Mouse (Mus musculus) hindbrain, postnatal 0 days (tissue): ENCODE measurements at regions not wholly inside any gene's neighbourhood (a gene's known extent, or its start where the extent isn't known, plus 50 kb on each side); places are given as distances from the start of the nearest gene placed in this dataset.
A peak's percentile ranks its signal among the peaks of the same experiment; 100 is the strongest.

Source experiments
- ATAC-seq: fragments of 200-750 bp; cut with Nextera tagmentation; 2 replicates; pipeline ENCODE4 v1.8.0; 2017; ENCODE audit warnings: mild to moderate bottlenecking, moderate TSS enrichment, moderate library complexity
- DNase-seq: peaks from one replicate; pipeline ENCODE4 v3.0.0-alpha.2; 2015; ENCODE audit warnings: low spot score
- H3K27ac ChIP-seq: fragments of 300-500 bp; sonication (generic); 2 replicates; pipeline ENCODE4 v1.5.1; 2014; ENCODE audit warnings: mild to moderate bottlenecking
- H3K27me3 ChIP-seq: fragments of 300-500 bp; sonication (generic); 2 replicates; pipeline ENCODE4 v1.6.1; 2014; ENCODE audit warnings: low read length, mixed read lengths; ENCODE audit not compliant: insufficient read depth
- H3K36me3 ChIP-seq: fragments of 300-500 bp; sonication (generic); 2 replicates; pipeline ENCODE4 v1.6.1; 2014; ENCODE audit warnings: low read length, mixed read lengths; ENCODE audit not compliant: insufficient read depth
- H3K4me1 ChIP-seq: fragments of 300-500 bp; sonication (generic); 2 replicates; pipeline ENCODE4 v1.6.1; 2014; ENCODE audit warnings: antibody characterized with exemption, low read length, mixed read lengths; ENCODE audit not compliant: insufficient read depth
- H3K4me2 ChIP-seq: fragments of 300-500 bp; sonication (generic); 2 replicates; pipeline ENCODE4 v1.6.1; 2014; ENCODE audit warnings: low read depth, mild to moderate bottlenecking, low read length, moderate library complexity, mixed read lengths
- H3K4me3 ChIP-seq: fragments of 300-500 bp; sonication (generic); 2 replicates; pipeline ENCODE4 v1.5.1; 2014; ENCODE audit warnings: low read length
- H3K9ac ChIP-seq: fragments of 300-500 bp; sonication (generic); replicated peaks from 2 replicates; pipeline ENCODE4 v1.6.1; 2014; ENCODE audit warnings: mild to moderate bottlenecking, low read length, moderate library complexity, mixed read lengths
- H3K9me3 ChIP-seq: fragments of 300-500 bp; sonication (generic); 2 replicates; pipeline ENCODE4 v1.6.1; 2016; ENCODE audit warnings: low read length, mixed read lengths
- CTCF ChIP-seq: IDR thresholded peaks from 2 replicates; pipeline ENCODE4 v1.5.1; 2016; ENCODE audit warnings: antibody characterized with exemption, control low read depth, low read depth
- WGBS: fragments of 180-500 bp; shearing (Covaris S2); extraction: QIAGEN DNeasy Blood & Tissue Kit; methylation state at CpG from one replicate; pipeline ENCODE4 v1.1.7; 2014; 5-methylcytosine and 5-hydroxymethylcytosine counted together

DNA sequence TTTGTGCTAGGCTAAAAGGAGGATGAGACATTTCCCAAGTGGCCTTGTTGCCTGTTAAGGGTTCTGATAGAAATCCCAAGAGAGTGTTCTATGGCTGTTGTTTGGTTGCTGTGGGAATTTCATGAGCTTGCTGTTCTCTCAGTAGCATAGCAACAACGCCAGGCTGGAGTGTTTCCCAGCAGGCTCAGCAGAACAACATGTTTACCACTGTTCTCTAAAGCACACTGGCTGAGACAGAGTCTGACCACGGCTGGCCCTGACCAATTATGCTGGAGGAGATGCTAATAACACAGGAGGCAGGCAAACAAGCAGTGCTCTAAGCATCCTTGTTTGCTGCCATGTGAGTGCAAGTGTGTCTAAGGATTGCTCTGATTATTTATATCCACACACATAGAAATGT lies 220.0 kb upstream of the BC030870 start:
- H3K27me3 ChIP-seq, result no peaks in the 10 kb centered on the region
- peak; percentile 59; the same call in 1 of the 2 replicates for ATAC-seq
- DNase-seq, result peak; percentile 48
- H3K4me1 ChIP-seq, result no peaks in the 10 kb centered on the region
- no peak overlapping the region for H3K4me2 ChIP-seq
- 26% methylated on average over 2 of the region's 2 CpGs for WGBS
- TF ChIP-seq CTCF, result no peak
- H3K36me3 ChIP-seq, result no peaks in the 10 kb centered on the region
- no peaks in the 10 kb centered on the region for H3K9me3 ChIP-seq
- H3K9ac ChIP-seq, result no peak overlapping the region
- no peak overlapping the region for H3K27ac ChIP-seq
- H3K4me3 ChIP-seq, result no peak overlapping the region

DNA sequence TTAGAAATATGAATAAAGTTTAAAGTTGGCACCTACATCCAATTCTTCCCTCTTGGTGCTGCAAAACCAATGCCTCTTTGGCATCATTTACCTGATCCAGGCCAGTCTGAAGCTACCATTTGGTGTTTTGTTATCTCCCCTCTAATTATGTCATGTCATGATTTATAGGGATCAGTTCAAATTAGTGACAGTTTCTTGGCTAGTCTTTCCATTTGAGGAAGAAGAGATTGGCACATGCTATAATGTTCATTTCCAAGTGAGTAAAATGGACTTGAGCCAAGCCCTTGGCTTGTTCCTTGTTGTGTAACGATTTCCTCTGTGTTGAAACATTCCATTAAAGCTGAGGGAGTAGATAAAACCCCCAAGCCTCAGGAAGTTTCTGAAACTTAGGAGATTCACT lies 201.8 kb upstream of the BC030870 start:
- no peak for TF ChIP-seq CTCF
- H3K9me3 ChIP-seq, result no peaks in the 10 kb centered on the region

DNA sequence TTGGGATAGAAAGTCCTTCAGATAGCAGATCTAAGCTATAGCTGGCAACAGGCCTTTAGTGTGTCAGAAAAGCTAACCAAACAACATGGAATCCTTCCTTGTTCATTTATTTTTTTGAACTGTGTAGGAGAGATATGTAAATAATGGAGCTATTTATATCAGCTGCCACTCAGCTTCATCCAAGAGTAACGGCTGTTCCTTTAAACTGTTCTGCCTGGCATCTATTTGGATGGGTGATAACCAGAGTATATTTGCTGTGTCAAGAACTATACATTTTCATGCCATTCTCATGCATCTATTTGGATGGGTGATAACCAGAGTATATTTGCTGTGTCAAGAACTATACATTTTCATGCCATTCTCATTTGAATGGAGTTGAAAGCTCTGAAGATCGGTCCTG lies 159.3 kb upstream of the BC030870 start:
- H3K4me2 ChIP-seq, result no peak overlapping the region
- H3K4me1 ChIP-seq, result no peaks in the 10 kb centered on the region
- H3K27ac ChIP-seq, result no peak overlapping the region
- no peak overlapping the region for H3K9ac ChIP-seq
- no peaks in the 10 kb centered on the region for H3K9me3 ChIP-seq
- no peaks in the 10 kb centered on the region for H3K36me3 ChIP-seq
- H3K4me3 ChIP-seq, result no peak overlapping the region
- no peak for DNase-seq
- no peak for TF ChIP-seq CTCF
- no peaks in the 10 kb centered on the region for H3K27me3 ChIP-seq
- ATAC-seq, result no peak
- 74% methylated on average over 2 of the region's 2 CpGs for WGBS

More for the DNA sequence above, 201.8 kb upstream of the BC030870 start:
- no peak overlapping the region for H3K9ac ChIP-seq
- DNase-seq (peak; percentile 7), ATAC-seq (no peak)
- H3K36me3 ChIP-seq, result no peaks in the 10 kb centered on the region
- H3K4me2 ChIP-seq, result no peak overlapping the region
- no peaks in the 10 kb centered on the region for H3K27me3 ChIP-seq
- H3K4me1 ChIP-seq, result no peaks in the 10 kb centered on the region
- H3K4me3 ChIP-seq, result no peak overlapping the region
- no peak overlapping the region for H3K27ac ChIP-seq
- WGBS, result 39% methylated on average over 1 of the region's 1 CpGs

DNA sequence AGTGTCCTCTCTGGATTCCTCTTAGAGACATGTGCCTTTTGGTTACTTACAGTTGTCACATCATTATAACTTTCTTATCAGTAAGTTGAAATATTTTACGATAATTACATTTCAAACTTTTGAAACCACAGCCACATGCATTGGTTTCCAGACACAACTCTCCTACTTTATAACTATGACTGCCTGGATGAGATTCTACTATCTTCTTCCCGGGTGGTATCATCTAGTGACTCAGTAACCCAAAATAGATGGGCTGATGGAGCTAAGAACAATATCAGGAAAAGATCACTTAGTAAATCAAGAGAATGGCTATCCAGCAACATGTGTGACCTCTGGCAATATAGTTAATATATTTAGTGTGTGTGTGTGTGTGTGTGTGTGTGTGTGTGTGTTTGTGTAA lies 151.0 kb upstream of the BC030870 start:
- TF ChIP-seq CTCF, result no peak
- no peak overlapping the region for H3K4me3 ChIP-seq
- H3K4me1 ChIP-seq, result no peaks in the 10 kb centered on the region
- no peak overlapping the region for H3K4me2 ChIP-seq
- H3K27ac ChIP-seq, result no peak overlapping the region
- H3K36me3 ChIP-seq, result no peaks in the 10 kb centered on the region
- WGBS, result 86% methylated on average over 2 of the region's 2 CpGs
- ATAC-seq (no peak), DNase-seq (no peak)
- H3K9ac ChIP-seq, result no peak overlapping the region
- no peaks in the 10 kb centered on the region for H3K27me3 ChIP-seq
- no peaks in the 10 kb centered on the region for H3K9me3 ChIP-seq
